Mouse (Mus musculus) intestine, embryonic 15.5 days (tissue): Measurements from ENCODE around the gene Acap3. TPM values are rescaled to one million over a fixed set of nuclear protein-coding genes. Genes with fewer than 3 reads are reported as not detected.

Source experiments
- ATAC-seq: fragments of 200-750 bp; cut with Nextera tagmentation; 2 replicates; pipeline ENCODE4 v1.8.0; 2017; ENCODE audit warnings: moderate TSS enrichment, moderate library complexity
- H3K27ac ChIP-seq: fragments of 300-500 bp; sonication (generic); 2 replicates; pipeline ENCODE4 v1.5.1; 2015; ENCODE audit warnings: mild to moderate bottlenecking, inconsistent platforms
- H3K27me3 ChIP-seq: fragments of 300-500 bp; sonication (generic); replicated peaks from 2 replicates; pipeline ENCODE4 v1.6.1; 2015; ENCODE audit warnings: inconsistent platforms
- H3K36me3 ChIP-seq: fragments of 300-500 bp; sonication (generic); 2 replicates; pipeline ENCODE4 v1.6.1; 2015; ENCODE audit warnings: inconsistent platforms
- H3K4me1 ChIP-seq: fragments of 300-500 bp; sonication (generic); replicated peaks from 2 replicates; pipeline ENCODE4 v1.6.1; 2015; ENCODE audit warnings: inconsistent platforms
- H3K4me2 ChIP-seq: fragments of 300-500 bp; sonication (generic); replicated peaks from 2 replicates; pipeline ENCODE4 v1.6.1; 2015; ENCODE audit warnings: mild to moderate bottlenecking, inconsistent platforms
- H3K4me3 ChIP-seq: fragments of 300-500 bp; sonication (generic); replicated peaks from 2 replicates; pipeline ENCODE4 v1.5.1; 2015; ENCODE audit warnings: inconsistent platforms
- H3K9ac ChIP-seq: fragments of 300-500 bp; sonication (generic); 2 replicates; pipeline ENCODE4 v1.6.1; 2015; ENCODE audit warnings: inconsistent platforms
- H3K9me3 ChIP-seq: fragments of 300-500 bp; sonication (generic); 2 replicates; pipeline ENCODE4 v1.6.1; 2016; ENCODE audit warnings: inconsistent platforms
- WGBS: fragments of 180-500 bp; shearing (Covaris S2); methylation state at CpG from one replicate; pipeline ENCODE4 v1.1.7; 2015; 5-methylcytosine and 5-hydroxymethylcytosine counted together
- polyA plus RNA-seq: library from polyadenylated mRNA; unstranded; fragments of >200 nt; fragmentation: Nextera tagmentation; extraction: Ambion mirVana; gene quantifications from 2 replicates; pipeline ENCODE4 v1.2.1, GENCODE M21; 2015

Acap3 gene
- polyA plus RNA-seq, 1 experiment from 2014 or later, result 12.2 TPM

GRCm38 (mm10) chr4:155856071-155856470 is 35.6 kb upstream of the Acap3 start:
- Histone ChIP-seq H3K36me3 (peaks cover 38% of the 10 kb centered on the region), H3K27me3 (no peaks in the 10 kb centered on the region), H3K4me1 (no peaks in the 10 kb centered on the region), H3K9ac (no peak overlapping the region), H3K4me3 (no peak overlapping the region), H3K4me2 (no peak overlapping the region), H3K27ac (no peak overlapping the region), H3K9me3 (no peaks in the 10 kb centered on the region)
- ATAC-seq, result no peak
- WGBS, result 93% methylated on average over 12 of the region's 12 CpGs

GRCm38 (mm10) chr4:155856881-155857280 is 34.7 kb upstream of the Acap3 start:
- Histone ChIP-seq H3K36me3 (peaks cover 38% of the 10 kb centered on the region), H3K27ac (no peak overlapping the region), H3K27me3 (no peaks in the 10 kb centered on the region), H3K9me3 (no peaks in the 10 kb centered on the region), H3K9ac (no peak overlapping the region), H3K4me1 (no peaks in the 10 kb centered on the region), H3K4me3 (no peak overlapping the region), H3K4me2 (no peak overlapping the region)
- WGBS, result 85% methylated on average over 3 of the region's 3 CpGs
- no peak for ATAC-seq

DNA sequence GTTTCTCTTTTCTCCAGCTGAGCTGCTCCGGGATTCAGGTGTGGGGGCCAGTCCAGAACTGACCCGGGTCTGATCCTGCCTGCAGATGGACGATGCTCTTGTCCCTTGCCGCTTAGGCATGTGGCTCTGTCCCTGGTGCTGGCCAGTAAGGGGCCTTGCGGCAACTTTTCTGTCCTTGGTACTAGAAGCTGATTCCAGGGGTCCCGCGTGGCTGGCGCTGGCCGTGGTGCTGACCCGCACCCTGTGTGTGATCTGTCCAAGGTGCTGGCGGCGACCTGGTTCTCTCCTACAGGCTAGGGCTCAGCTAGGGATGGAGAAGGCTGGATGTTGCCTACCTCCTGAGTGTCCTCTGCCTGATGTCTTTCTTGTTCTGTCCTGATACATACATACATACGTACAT is 32.3 kb upstream of the Acap3 start:
- H3K9ac ChIP-seq, result no peak overlapping the region
- H3K27me3 ChIP-seq, result no peaks in the 10 kb centered on the region
- no peaks in the 10 kb centered on the region for H3K9me3 ChIP-seq
- peaks cover 36% of the 10 kb centered on the region for H3K36me3 ChIP-seq
- no peak overlapping the region for H3K4me2 ChIP-seq
- no peak overlapping the region for H3K4me3 ChIP-seq
- H3K4me1 ChIP-seq, result no peaks in the 10 kb centered on the region
- 16% methylated on average over 13 of the region's 13 CpGs for WGBS
- H3K27ac ChIP-seq, result no peak overlapping the region
- peak; percentile 61 for ATAC-seq

DNA sequence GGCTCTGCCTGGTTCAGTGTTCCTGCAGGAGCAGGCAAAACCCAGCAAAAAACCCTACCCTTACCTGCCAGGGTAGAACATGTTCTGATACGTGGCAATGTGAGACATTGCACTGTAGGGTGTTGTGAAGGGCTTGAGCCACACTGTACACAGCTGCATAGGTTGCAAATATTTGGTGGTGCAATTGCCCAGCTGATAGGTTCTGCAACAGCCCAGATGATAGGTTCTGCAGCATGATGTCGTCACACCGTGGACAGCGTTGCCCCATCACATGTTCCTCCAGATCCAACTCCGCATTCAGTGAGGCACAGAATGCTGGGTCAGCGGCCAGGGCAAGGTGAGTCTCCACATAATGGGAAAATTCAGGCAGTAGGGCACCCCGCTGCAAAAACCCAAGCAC is 29.8 kb upstream of the Acap3 start:
- Histone ChIP-seq H3K27me3 (no peaks in the 10 kb centered on the region), H3K4me1 (no peaks in the 10 kb centered on the region), H3K4me2 (no peak overlapping the region), H3K9me3 (no peaks in the 10 kb centered on the region), H3K9ac (no peak overlapping the region), H3K27ac (no peak overlapping the region), H3K4me3 (no peak overlapping the region), H3K36me3 (peaks cover 30% of the 10 kb centered on the region)
- ATAC-seq, result no peak
- WGBS, result 87% methylated on average over 7 of the region's 7 CpGs

DNA sequence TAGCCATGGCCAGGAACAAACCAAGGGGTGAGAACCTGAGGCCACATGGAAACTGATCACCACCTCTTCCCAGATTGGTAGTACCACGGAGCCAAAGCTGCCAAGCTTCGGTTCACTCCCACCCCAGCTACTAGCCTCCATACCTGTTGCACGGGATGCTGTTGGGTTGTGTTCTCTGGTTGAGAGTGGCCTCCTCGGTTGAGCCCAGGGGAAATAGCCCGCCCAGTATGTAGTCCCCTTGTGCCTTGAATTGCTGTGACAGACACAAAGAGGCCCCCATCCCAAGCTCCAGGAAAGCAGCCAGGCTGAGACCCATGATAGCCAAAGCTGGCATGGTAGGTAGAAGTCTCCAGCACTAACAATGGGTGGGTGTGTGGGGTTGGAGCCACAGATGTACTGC is 28.6 kb upstream of the Acap3 start, which contains the start of gene Tas1r3:
Gene Tas1r3, minus strand, starts transcription at position 362 of the 400 bp plus-strand sequence.
- H3K9ac ChIP-seq, result no peak within 1 kb of the TSS
- no peak within 1 kb of the TSS for H3K27ac ChIP-seq
- H3K9me3 ChIP-seq, result no peaks in the 10 kb centered on the region
- ATAC-seq, result no peak
- H3K36me3 ChIP-seq, result peaks cover 27% of the 10 kb centered on the region
- H3K4me3 ChIP-seq, result no peak within 1 kb of the TSS
- WGBS, result 81% methylated on average over 5 of the region's 5 CpGs
- H3K27me3 ChIP-seq, result no peaks in the 10 kb centered on the region
- no peak within 1 kb of the TSS for H3K4me2 ChIP-seq
- no peaks in the 10 kb centered on the region for H3K4me1 ChIP-seq

- Histone ChIP-seq H3K4me1 (peaks cover 13% of the 10 kb centered on the region), H3K27ac (peak overlapping the region; percentile 25), H3K9me3 (no peaks in the 10 kb centered on the region), H3K4me3 (peak overlapping the region; percentile 58), H3K9ac (peak overlapping the region; percentile 58), H3K36me3 (peaks cover 32% of the 10 kb centered on the region), H3K27me3 (no peaks in the 10 kb centered on the region), H3K4me2 (peak overlapping the region; percentile 76)
- WGBS, result 10% methylated on average over 22 of the region's 22 CpGs
- peak; percentile 78 for ATAC-seq
These were observed 22.9 kb upstream of the Acap3 start for GRCm38 (mm10) chr4:155868614-155869298.

DNA sequence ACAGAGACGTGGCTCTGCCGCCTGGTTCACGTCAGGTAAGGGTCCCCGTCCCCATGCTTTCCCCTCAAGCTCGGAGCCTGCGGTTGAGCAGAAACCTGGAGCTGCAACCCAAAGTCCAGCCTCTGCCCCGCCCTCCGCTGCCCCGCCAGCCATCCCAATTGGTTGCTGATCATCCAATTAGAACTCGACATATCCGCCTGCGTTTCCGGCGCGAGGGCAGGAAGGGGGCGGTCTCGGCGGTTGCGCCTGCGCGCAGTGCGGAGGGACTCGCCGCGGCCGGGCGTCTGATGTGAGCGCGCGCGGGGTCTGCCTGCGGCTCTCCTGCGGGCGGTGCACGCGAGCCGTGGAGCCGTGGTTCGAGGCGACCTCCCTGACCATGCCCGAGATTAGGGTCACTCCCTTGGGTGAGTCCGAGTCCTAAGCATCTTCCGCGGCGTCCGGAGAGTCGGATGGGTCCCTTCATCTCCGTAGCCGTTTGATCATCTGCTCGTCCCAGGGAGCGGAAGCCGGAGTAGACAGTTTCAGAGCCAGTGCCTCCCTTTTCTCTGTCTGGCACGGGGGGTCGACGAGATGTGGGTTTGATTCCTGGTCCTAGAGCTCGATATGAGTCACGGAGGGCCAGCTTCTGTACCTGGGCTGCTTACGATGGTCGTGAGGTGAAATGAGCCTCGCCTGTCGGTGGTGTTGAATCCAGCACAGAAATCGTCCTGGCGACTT is 22.1 kb upstream of the Acap3 start, which contains the start of the genes Cptp and Ints11:
Gene Cptp, minus strand, starts transcription at position 124 of the 717 bp plus-strand sequence.
Gene Ints11, plus strand, starts transcription at position 230 of the 717 bp plus-strand sequence.
- peak within 1 kb of the TSS; percentile 76 for H3K4me2 ChIP-seq
- peaks cover 13% of the 10 kb centered on the region for H3K4me1 ChIP-seq
- peak; percentile 98 for ATAC-seq
- under 1% methylated on average over 63 of the region's 63 CpGs for WGBS
- peak within 1 kb of the TSS; percentile 58 for H3K4me3 ChIP-seq
- peaks cover 35% of the 10 kb centered on the region for H3K36me3 ChIP-seq
- H3K9ac ChIP-seq, result peak within 1 kb of the TSS; percentile 63
- H3K9me3 ChIP-seq, result no peaks in the 10 kb centered on the region
- no peaks in the 10 kb centered on the region for H3K27me3 ChIP-seq
- H3K27ac ChIP-seq, result peak within 1 kb of the TSS; percentile 25

DNA sequence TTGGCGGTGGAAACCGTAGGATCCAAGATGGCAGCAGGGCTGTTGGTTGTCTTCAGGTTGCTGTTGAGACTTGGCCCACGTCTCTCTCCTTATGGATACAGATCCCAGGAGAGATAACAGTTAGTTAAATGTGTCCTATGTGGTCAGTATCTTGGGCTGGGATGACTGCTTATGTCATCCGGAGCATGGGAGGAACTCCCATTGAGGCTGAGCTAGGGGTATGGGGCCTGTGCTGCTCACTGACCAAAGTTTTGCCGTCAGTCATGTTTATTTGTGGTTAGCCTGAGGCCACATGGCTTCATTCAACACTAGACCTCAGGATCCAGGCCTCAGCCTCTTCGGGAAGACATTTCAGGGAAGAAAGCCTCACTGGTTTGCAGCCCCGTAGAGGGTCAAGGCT is 20.2 kb upstream of the Acap3 start:
- Histone ChIP-seq H3K36me3 (peaks cover 35% of the 10 kb centered on the region), H3K4me1 (peaks cover 13% of the 10 kb centered on the region), H3K27me3 (no peaks in the 10 kb centered on the region), H3K27ac (no peak overlapping the region), H3K4me2 (no peak overlapping the region), H3K9me3 (no peaks in the 10 kb centered on the region), H3K9ac (no peak overlapping the region), H3K4me3 (no peak overlapping the region)
- ATAC-seq, result no peak
- 85% methylated on average over 7 of the region's 7 CpGs for WGBS

GRCm38 (mm10) chr4:155883587-155883986 is 8.0 kb upstream of the Acap3 start:
- H3K4me2 ChIP-seq, result no peak overlapping the region
- no peaks in the 10 kb centered on the region for H3K27me3 ChIP-seq
- H3K4me1 ChIP-seq, result no peaks in the 10 kb centered on the region
- 76% methylated on average over 3 of the region's 3 CpGs for WGBS
- no peak overlapping the region for H3K4me3 ChIP-seq
- H3K9ac ChIP-seq, result no peak overlapping the region
- H3K36me3 ChIP-seq, result peaks cover 32% of the 10 kb centered on the region
- ATAC-seq, result no peak
- no peaks in the 10 kb centered on the region for H3K9me3 ChIP-seq
- H3K27ac ChIP-seq, result no peak overlapping the region

DNA sequence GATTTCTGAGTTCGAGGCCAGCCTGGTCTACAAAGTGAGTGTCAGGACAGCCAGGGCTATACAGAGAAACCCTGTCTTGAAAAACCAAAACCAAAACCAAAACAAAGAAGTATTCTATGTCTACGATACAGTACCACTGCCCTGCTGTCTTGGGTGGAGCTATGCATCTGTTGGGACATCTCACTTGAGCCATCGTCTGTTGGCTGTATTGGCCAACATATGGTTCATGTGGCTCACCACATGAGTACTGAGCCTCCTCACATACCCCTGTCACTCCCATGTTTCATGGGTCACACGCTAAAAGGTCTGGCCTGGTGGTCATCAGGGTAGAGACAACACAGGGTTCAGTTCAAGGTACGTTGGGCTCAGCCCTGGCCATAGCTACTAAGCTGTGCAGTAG is 5.3 kb upstream of the Acap3 start:
- peaks cover 32% of the 10 kb centered on the region for H3K36me3 ChIP-seq

DNA sequence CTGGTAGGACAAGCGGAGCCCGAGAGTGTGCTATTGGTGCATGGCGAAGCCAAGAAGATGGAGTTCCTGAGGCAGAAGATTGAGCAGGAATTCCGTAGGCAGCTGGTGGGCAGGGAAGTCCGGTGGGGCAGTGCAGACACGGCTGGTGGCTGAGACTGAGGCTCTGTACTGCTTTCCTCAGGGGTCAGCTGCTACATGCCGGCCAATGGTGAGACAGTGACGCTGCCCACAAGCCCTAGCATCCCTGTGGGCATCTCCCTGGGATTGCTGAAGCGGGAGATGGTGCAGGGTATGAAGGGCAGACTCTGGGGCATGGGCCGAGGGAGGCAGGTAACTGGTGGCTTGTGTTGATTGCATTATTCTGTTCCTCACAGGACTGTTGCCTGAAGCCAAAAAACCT is 3.9 kb upstream of the Acap3 start:
- H3K9me3 ChIP-seq, result no peaks in the 10 kb centered on the region
- H3K27ac ChIP-seq, result no peak overlapping the region
- peaks cover 12% of the 10 kb centered on the region for H3K4me1 ChIP-seq
- H3K36me3 ChIP-seq, result peaks cover 32% of the 10 kb centered on the region
- H3K9ac ChIP-seq, result no peak overlapping the region
- no peak for ATAC-seq
- no peak overlapping the region for H3K4me3 ChIP-seq
- H3K27me3 ChIP-seq, result no peaks in the 10 kb centered on the region
- H3K4me2 ChIP-seq, result no peak overlapping the region
- 91% methylated on average over 10 of the region's 10 CpGs for WGBS

More for the DNA sequence above, 5.3 kb upstream of the Acap3 start:
- Histone ChIP-seq H3K27me3 (no peaks in the 10 kb centered on the region), H3K4me2 (no peak overlapping the region), H3K9ac (no peak overlapping the region), H3K4me3 (no peak overlapping the region), H3K4me1 (peaks cover 10% of the 10 kb centered on the region), H3K9me3 (no peaks in the 10 kb centered on the region), H3K27ac (no peak overlapping the region)
- no peak for ATAC-seq
- 94% methylated on average over 5 of the region's 5 CpGs for WGBS

DNA sequence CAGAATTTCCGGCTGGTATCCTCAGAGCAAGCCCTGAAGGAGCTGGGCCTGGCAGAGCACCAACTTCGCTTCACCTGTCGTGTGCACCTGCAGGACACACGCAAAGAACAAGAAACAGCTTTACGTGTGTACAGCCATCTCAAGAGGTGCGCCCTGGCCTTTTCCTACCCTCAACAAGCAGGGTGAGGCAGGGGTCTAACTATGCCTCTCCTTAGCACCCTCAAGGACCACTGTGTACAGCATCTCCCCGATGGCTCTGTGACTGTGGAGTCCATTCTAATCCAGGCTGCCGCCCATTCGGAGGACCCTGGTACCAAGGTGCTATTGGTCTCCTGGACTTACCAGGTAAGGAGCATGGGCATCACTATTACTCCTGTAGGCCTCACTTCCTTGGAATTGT is 3.4 kb upstream of the Acap3 start:
- H3K4me3 ChIP-seq, result no peak overlapping the region
- ATAC-seq, result no peak
- peaks cover 17% of the 10 kb centered on the region for H3K4me1 ChIP-seq
- no peak overlapping the region for H3K27ac ChIP-seq
- no peak overlapping the region for H3K9ac ChIP-seq
- H3K4me2 ChIP-seq, result no peak overlapping the region
- no peaks in the 10 kb centered on the region for H3K9me3 ChIP-seq
- peaks cover 32% of the 10 kb centered on the region for H3K36me3 ChIP-seq
- 92% methylated on average over 9 of the region's 9 CpGs for WGBS
- H3K27me3 ChIP-seq, result no peaks in the 10 kb centered on the region
